Mouse (Mus musculus) heart, embryonic 13.5 days (tissue): ENCODE results near the gene Tfe3. TPM values are rescaled to one million over a fixed set of nuclear protein-coding genes. Genes with fewer than 3 reads are reported as not detected.

Experiments used
- microRNA counts: library from miRNA; unstranded; fragments of <30 nt; microRNA quantifications from one replicate; lab custom pipeline; 2016
- microRNA-seq: library from miRNA; unstranded; fragments of <30 nt; microRNA quantifications from one replicate; pipeline ENCODE4, GENCODE M21; 2016
- polyA plus RNA-seq: library from polyadenylated mRNA; unstranded; fragments of >200 nt; fragmentation: Nextera tagmentation; extraction: Ambion mirVana; gene quantifications from 2 replicates; pipeline ENCODE4 v1.2.1, GENCODE M21; 2015

Gene Tfe3
- polyA plus RNA-seq, 1 experiment from 2014 or later: 16.3 TPM

MicroRNAs encoded within 50 kb of the gene (microRNA counts, 519-probe panel; counts per million panel counts)
- microRNA mmu-miR-1198 (lab: Ali Mortazavi, UCI): 209 counts per million, percentile 61 among the panel's probes with 10 or more counts

Small RNA genes within 50 kb of the gene (microRNA-seq; reads per million reads assigned to microRNA genes)
- 23.7 reads per million, percentile 36 among the genes with 10 or more reads in this experiment for gene Mir1198

Other genes starting within 250 kb of the Tfe3 start
- gene Foxp3, start 188.9 kb upstream of the Tfe3 start, polyA plus RNA-seq: 0.19 TPM in 1 of 2 replicates, not detected in the other
- 1.4 and 1.8 TPM in 2 replicates for gene Ppp1r3f, start 188.3 kb upstream of the Tfe3 start, polyA plus RNA-seq
- 18.2 and 20.0 TPM in 2 replicates for gene Ccdc22, start 157.0 kb upstream of the Tfe3 start, polyA plus RNA-seq
- not detected in 2 replicates for gene Cacna1f, start 155.5 kb upstream of the Tfe3 start, polyA plus RNA-seq
- gene Syp, start 124.1 kb upstream of the Tfe3 start, polyA plus RNA-seq: 0.55 and 0.75 TPM in 2 replicates
- 7.0 and 7.3 TPM in 2 replicates for gene Prickle3, start 105.3 kb upstream of the Tfe3 start, polyA plus RNA-seq
- gene Plp2, start 91.2 kb upstream of the Tfe3 start, polyA plus RNA-seq: 157 and 175 TPM in 2 replicates
- gene Magix, start 81.3 kb upstream of the Tfe3 start, polyA plus RNA-seq: 0.11 and 0.25 TPM in 2 replicates
- gene Gpkow, start 65.4 kb upstream of the Tfe3 start, polyA plus RNA-seq: 28.3 and 30.2 TPM in 2 replicates
- 25.0 and 28.7 TPM in 2 replicates for gene Wdr45, start 48.2 kb upstream of the Tfe3 start, polyA plus RNA-seq
- 0.27 and 0.74 TPM in 2 replicates for gene Gm45208, start 40.3 kb upstream of the Tfe3 start, polyA plus RNA-seq
- gene Praf2, start 34.1 kb upstream of the Tfe3 start, polyA plus RNA-seq: 42.4 and 42.5 TPM in 2 replicates
- gene Ccdc120, start 11.7 kb upstream of the Tfe3 start, polyA plus RNA-seq: 5.6 and 6.1 TPM in 2 replicates
- 26.7 and 27.3 TPM in 2 replicates for gene Gripap1, start 27.2 kb downstream of the Tfe3 start, polyA plus RNA-seq
- gene Kcnd1, start 59.7 kb downstream of the Tfe3 start, polyA plus RNA-seq: 0.72 and 1.2 TPM in 2 replicates
- gene Otud5, start 78.8 kb downstream of the Tfe3 start, polyA plus RNA-seq: 28.0 and 29.4 TPM in 2 replicates
- gene Pim2, start 115.7 kb downstream of the Tfe3 start, polyA plus RNA-seq: 5.9 and 6.7 TPM in 2 replicates
- 24.1 and 25.4 TPM in 2 replicates for gene Slc35a2, start 121.5 kb downstream of the Tfe3 start, polyA plus RNA-seq
- 79.0 and 81.7 TPM in 2 replicates for gene Pqbp1, start 136.7 kb downstream of the Tfe3 start, polyA plus RNA-seq
- gene Timm17b, start 136.8 kb downstream of the Tfe3 start, polyA plus RNA-seq: 130 and 143 TPM in 2 replicates
- not detected in 2 replicates for gene Gm10491, start 145.3 kb downstream of the Tfe3 start, polyA plus RNA-seq
- gene Gm10490, start 147.0 kb downstream of the Tfe3 start, polyA plus RNA-seq: not detected in 2 replicates
- 0.42 and 0.78 TPM in 2 replicates for gene Pcsk1n, start 157.3 kb downstream of the Tfe3 start, polyA plus RNA-seq
- gene Eras, start 166.0 kb downstream of the Tfe3 start, polyA plus RNA-seq: not detected in 2 replicates
- 22.8 and 24.9 TPM in 2 replicates for gene Hdac6, start 185.3 kb downstream of the Tfe3 start, polyA plus RNA-seq
- 2.8 and 5.9 TPM in 2 replicates for gene Gata1, start 215.5 kb downstream of the Tfe3 start, polyA plus RNA-seq